Mouse (Mus musculus) liver, embryonic 14.5 days (tissue): Measurements from ENCODE around the gene Khk. TPM values are rescaled to one million over a fixed set of nuclear protein-coding genes. Genes with fewer than 3 reads are reported as not detected.

Experiments
- ATAC-seq: fragments of 200-750 bp; cut with Nextera tagmentation; 2 replicates; pipeline ENCODE4 v1.8.0; 2017; ENCODE audit warnings: moderate number of reproducible peaks, mild to moderate bottlenecking, moderate library complexity; ENCODE audit not compliant: insufficient read depth
- DNase-seq, 3 experiments: peaks; one replicate each; pipeline ENCODE4 v3.0.0-alpha.2; 2012 to 2013; ENCODE audit warnings: low read depth in 3 of 3, low spot score in 3 of 3
- H3K27ac ChIP-seq: fragments of 300-500 bp; sonication (generic); 2 replicates; pipeline ENCODE4 v1.5.1; 2014; ENCODE audit warnings: moderate library complexity, mild to moderate bottlenecking, control low read depth, inconsistent platforms
- H3K27me3 ChIP-seq: fragments of 300-500 bp; sonication (generic); 2 replicates; pipeline ENCODE4 v1.6.1; 2014; ENCODE audit warnings: mild to moderate bottlenecking, low read length, moderate library complexity; ENCODE audit not compliant: control insufficient read depth, insufficient read depth
- H3K36me3 ChIP-seq: fragments of 300-500 bp; sonication (generic); replicated peaks from 2 replicates; pipeline ENCODE4 v1.6.1; 2014; ENCODE audit warnings: low read depth; ENCODE audit not compliant: control insufficient read depth, insufficient read depth
- H3K4me1 ChIP-seq, 2 experiments: fragments of 200-500 bp in 1 of 2; fragments of 300-500 bp in 1 of 2; sonication (generic) in 1 of 2; replicated peaks; 2 replicates each; pipeline ENCODE4 v1.6.1; 2012 to 2014; ENCODE audit warnings: antibody characterized with exemption in 1 of 2, inconsistent platforms in 1 of 2, low read length in 1 of 2; ENCODE audit not compliant: control insufficient read depth in 2 of 2, insufficient read depth in 2 of 2
- H3K4me2 ChIP-seq: fragments of 300-500 bp; sonication (generic); 2 replicates; pipeline ENCODE4 v1.6.1; 2014; ENCODE audit warnings: low read depth, mild to moderate bottlenecking, control low read depth, moderate library complexity
- H3K4me3 ChIP-seq, 2 experiments: fragments of 200-500 bp in 1 of 2; fragments of 300-500 bp in 1 of 2; sonication (generic) in 1 of 2; 2 replicates each; pipeline ENCODE4 v1.5.1; 2012 to 2014; ENCODE audit warnings: low read depth in 2 of 2, low read length in 2 of 2, mild to moderate bottlenecking in 2 of 2, control low read depth in 1 of 2, inconsistent platforms in 1 of 2, moderate library complexity in 1 of 2; ENCODE audit not compliant: insufficient read depth in 1 of 2
- H3K9ac ChIP-seq: fragments of 300-500 bp; sonication (generic); replicated peaks from 2 replicates; pipeline ENCODE4 v1.6.1; 2014; ENCODE audit warnings: mild to moderate bottlenecking, control low read depth, moderate library complexity
- H3K9me3 ChIP-seq: fragments of 300-500 bp; sonication (generic); 2 replicates; pipeline ENCODE4 v1.6.1; 2016; ENCODE audit warnings: low read length, mixed read lengths; ENCODE audit not compliant: control insufficient read depth
- CTCF ChIP-seq: IDR thresholded peaks from 2 replicates; pipeline ENCODE4 v1.5.1; 2016; ENCODE audit warnings: antibody characterized with exemption, low read depth, control low read depth
- EP300 ChIP-seq: IDR thresholded peaks from 2 replicates; pipeline ENCODE4 v1.6.1; 2016; ENCODE audit warnings: antibody characterized with exemption, low read depth
- WGBS: fragments of 180-500 bp; shearing (Covaris S2); extraction: QIAGEN DNeasy Blood & Tissue Kit; methylation state at CpG from one replicate; pipeline ENCODE4 v1.1.7; 2014; ENCODE audit not compliant: insufficient replicate concordance; 5-methylcytosine and 5-hydroxymethylcytosine counted together
- polyA plus RNA-seq, 2 experiments: library from polyadenylated mRNA; depleted of rRNA in 1 of 2; stranded (reverse) in 1 of 2; unstranded in 1 of 2; fragments of >200 nt; fragmentation: Nextera tagmentation in 1 of 2; extraction: Ambion mirVana in 1 of 2; gene quantifications; 2 replicates each; pipeline versions ENCODE4 v1.2.1 to v1.2.3; 2012 to 2014

The Khk gene
- polyA plus RNA-seq, 2 experiments: 30.3 to 38.8 TPM

DNA sequence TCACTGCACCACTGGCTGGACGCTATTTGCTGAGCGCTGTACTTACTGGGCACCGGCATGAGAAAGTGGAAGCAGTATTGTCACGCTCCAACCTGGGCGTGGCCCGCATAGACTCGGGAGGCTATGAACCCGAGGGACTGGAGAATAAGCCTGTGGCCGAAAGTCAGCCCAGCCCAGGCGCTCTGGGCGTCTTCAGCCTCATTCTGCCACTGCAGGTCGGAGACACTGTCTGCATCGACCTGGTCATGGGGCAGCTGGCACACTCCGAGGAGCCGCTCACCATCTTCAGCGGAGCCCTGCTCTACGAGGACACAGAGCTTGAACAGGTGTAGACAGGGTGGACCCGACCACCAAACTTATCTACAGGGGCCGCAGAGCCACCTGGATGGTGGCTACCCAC is 610 bp upstream of the Khk start:
- ATAC-seq: no peak
- WGBS: 55% methylated on average over 19 of the region's 19 CpGs

DNA sequence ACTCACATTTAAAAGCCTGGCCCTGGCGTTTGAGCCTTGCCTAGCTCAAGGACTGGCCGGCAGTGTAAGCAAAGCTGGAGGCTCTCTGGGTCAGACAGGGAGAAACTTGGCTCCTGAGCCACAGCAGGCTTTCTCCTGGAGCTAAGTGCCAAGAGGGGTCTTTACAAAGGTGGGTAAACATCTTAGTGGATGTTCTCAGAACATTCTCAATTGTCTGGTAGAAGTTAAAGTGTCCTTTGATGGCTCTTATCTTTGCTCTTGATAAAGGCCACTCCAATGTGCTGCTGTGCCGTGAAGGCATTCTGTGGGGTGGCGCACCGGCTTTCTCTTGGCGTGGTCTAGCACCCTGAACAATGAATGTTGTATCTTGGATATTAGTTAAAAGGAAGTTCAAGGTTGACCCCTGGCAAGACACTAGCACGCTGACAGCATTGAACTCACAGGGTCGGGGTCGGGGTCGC is 1.4 kb downstream of the Khk start:
- no peak for ATAC-seq
- Histone ChIP-seq H3K4me1 (peaks cover 16 to 25% of the 10 kb centered on the region in 2 experiments), H3K9me3 (no peaks in the 10 kb centered on the region), H3K27ac (no peak overlapping the region; the same call in 1 of the 2 replicates), H3K36me3 (no peaks in the 10 kb centered on the region), H3K4me2 (peak overlapping the region; percentile 90), H3K4me3 (peak overlapping the region; percentile 60 to 90; a peak in 3 of 4 replicates), H3K27me3 (no peaks in the 10 kb centered on the region), H3K9ac (peak overlapping the region; percentile 75)
- 42% methylated on average over 10 of the region's 10 CpGs for WGBS
- TF ChIP-seq EP300 (no peak), CTCF (no peak)
- DNase-seq: no peak

More for the DNA sequence above, 610 bp upstream of the Khk start:
- no peak overlapping the region; a peak in 1 of 4 replicates for H3K4me3 ChIP-seq
- no peak overlapping the region for H3K9ac ChIP-seq
- no peak for TF ChIP-seq CTCF
- peak overlapping the region; percentile 90 for H3K4me2 ChIP-seq
- DNase-seq: no peak
- H3K36me3 ChIP-seq: no peaks in the 10 kb centered on the region
- no peaks in the 10 kb centered on the region for H3K9me3 ChIP-seq
- H3K4me1 ChIP-seq: peaks cover 16 to 32% of the 10 kb centered on the region in 2 experiments
- H3K27me3 ChIP-seq: no peaks in the 10 kb centered on the region
- H3K27ac ChIP-seq: no peak overlapping the region

DNA sequence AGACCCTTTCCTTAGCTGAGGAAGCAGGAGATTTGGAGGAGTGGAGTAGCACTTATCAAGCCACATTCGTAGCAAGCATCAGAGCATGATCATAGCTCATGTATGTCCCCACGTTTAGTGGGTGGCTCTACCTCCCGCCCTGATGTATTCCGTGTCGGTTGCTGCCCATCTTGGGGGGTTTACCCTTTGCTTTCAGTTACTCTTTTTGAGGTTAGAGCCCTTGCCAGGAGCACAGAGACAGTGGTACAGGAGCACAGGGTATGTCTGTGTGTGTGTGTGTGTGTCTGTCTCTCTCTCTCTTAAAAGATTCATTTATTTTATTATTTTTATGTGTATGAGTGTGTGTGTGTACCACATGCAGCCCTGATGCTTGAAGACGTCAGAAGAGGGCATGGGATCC is 1.9 kb downstream of the Khk start:
- no peak for ATAC-seq
- no peak for DNase-seq
- Histone ChIP-seq H3K4me2 (peak overlapping the region; percentile 90), H3K4me1 (peaks cover 16 to 25% of the 10 kb centered on the region in 2 experiments), H3K27ac (no peak overlapping the region), H3K27me3 (no peaks in the 10 kb centered on the region), H3K36me3 (no peaks in the 10 kb centered on the region), H3K9ac (peak overlapping the region; percentile 75), H3K4me3 (no peak overlapping the region), H3K9me3 (no peaks in the 10 kb centered on the region)
- 54% methylated on average over 6 of the region's 6 CpGs for WGBS
- no peak for TF ChIP-seq CTCF
- no peak for TF ChIP-seq EP300

DNA sequence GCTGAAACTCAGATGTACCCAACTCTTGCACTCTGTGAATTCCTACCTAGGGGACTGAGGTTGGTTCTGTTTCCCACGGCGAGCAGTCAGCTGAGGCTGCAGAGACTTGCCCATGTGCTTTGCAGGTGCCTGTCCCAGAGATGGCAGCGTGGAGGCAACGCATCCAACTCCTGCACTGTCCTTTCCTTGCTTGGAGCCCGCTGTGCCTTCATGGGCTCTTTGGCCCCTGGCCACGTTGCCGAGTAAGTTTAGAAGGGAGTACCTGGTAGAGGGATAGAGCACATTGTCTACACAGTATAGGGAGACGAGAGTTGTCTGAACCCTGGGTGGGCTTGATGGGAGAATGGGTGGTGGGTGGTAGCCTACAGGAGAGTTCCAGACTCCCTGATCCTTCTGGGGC is 3.4 kb downstream of the Khk start:
- H3K4me2 ChIP-seq: no peak overlapping the region
- TF ChIP-seq CTCF (no peak), EP300 (no peak)
- no peaks in the 10 kb centered on the region for H3K9me3 ChIP-seq
- DNase-seq: no peak
- ATAC-seq: no peak
- no peak overlapping the region for H3K27ac ChIP-seq
- H3K9ac ChIP-seq: no peak overlapping the region
- H3K36me3 ChIP-seq: no peaks in the 10 kb centered on the region
- WGBS: 73% methylated on average over 8 of the region's 8 CpGs
- peaks cover 16 to 25% of the 10 kb centered on the region in 2 experiments for H3K4me1 ChIP-seq
- no peak overlapping the region for H3K4me3 ChIP-seq
- no peaks in the 10 kb centered on the region for H3K27me3 ChIP-seq

DNA sequence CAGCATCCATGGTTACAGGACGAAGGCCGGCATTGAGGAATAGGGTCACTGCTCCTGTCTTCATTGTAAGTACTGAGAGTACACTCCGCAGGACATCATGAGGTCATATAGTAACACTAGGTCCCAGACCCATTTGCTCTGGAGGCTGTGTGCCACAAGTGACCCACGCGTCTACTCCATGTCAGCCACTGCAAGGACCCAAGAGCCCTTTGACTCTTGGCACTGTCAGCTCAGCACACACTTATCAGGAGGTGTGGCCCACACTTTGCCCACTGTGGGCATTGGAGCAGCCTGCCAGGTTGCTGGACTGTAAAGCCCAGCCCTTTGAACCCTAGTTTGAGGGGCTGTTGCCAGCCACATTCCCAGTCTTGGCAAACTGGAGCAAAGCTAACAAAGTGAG is 4.0 kb downstream of the Khk start:
- 87% methylated on average over 5 of the region's 5 CpGs for WGBS
- TF ChIP-seq EP300 (no peak), CTCF (no peak)
- Histone ChIP-seq H3K36me3 (no peaks in the 10 kb centered on the region), H3K9me3 (no peaks in the 10 kb centered on the region), H3K27me3 (no peaks in the 10 kb centered on the region), H3K4me2 (no peak overlapping the region), H3K4me1 (peaks cover 16 to 25% of the 10 kb centered on the region in 2 experiments), H3K4me3 (no peak overlapping the region), H3K9ac (no peak overlapping the region), H3K27ac (no peak overlapping the region)
- DNase-seq: no peak
- no peak for ATAC-seq
